Mouse (Mus musculus): Measurements from ENCODE around the gene Rtl10.
"Not testable (repeated sequence)": the region's sequence is repeated elsewhere in the genome, so short reads cannot be mapped to it uniquely, and the experiment has no call there.

Rtl10 gene

GRCm38 (mm10) chr16:18523563-18524245 is 25.0 kb downstream of the Rtl10 start:
- in situ Hi-C loops (cut with MboI; ENCODE audit: low pct_unique_long_range_greater_than_20kb in 1 of 2, low sequenced_read_pairs in 2 of 2, unreplicated experiment in 1 of 2), result no loop called here

GRCm38 (mm10) chr16:18528656-18529055 is 30.0 kb downstream of the Rtl10 start:
- in situ Hi-C loops (cut with MboI; ENCODE audit: low pct_unique_long_range_greater_than_20kb in 1 of 2, low sequenced_read_pairs in 2 of 2, unreplicated experiment in 1 of 2), result no loop called here

GRCm38 (mm10) chr16:18533061-18533460 is 34.4 kb downstream of the Rtl10 start:
- in situ Hi-C loops (cut with MboI; ENCODE audit: low pct_unique_long_range_greater_than_20kb in 1 of 2, low sequenced_read_pairs in 2 of 2, unreplicated experiment in 1 of 2), result not testable (repeated sequence)

GRCm38 (mm10) chr16:18537407-18537990 is 38.8 kb downstream of the Rtl10 start:
- in situ Hi-C loops (cut with MboI; ENCODE audit: low pct_unique_long_range_greater_than_20kb in 1 of 2, low sequenced_read_pairs in 2 of 2, unreplicated experiment in 1 of 2), result no loop called here

- in situ Hi-C loops (cut with MboI; ENCODE audit: low pct_unique_long_range_greater_than_20kb in 1 of 2, low sequenced_read_pairs in 2 of 2, unreplicated experiment in 1 of 2), result no loop called here
Observed at GRCm38 (mm10) chr16:18539281-18539680, 40.6 kb downstream of the Rtl10 start.

- in situ Hi-C loops (cut with MboI; ENCODE audit: low pct_unique_long_range_greater_than_20kb in 1 of 2, low sequenced_read_pairs in 2 of 2, unreplicated experiment in 1 of 2), result no loop called here
Observed at GRCm38 (mm10) chr16:18543151-18543829, 44.6 kb downstream of the Rtl10 start.

- in situ Hi-C loops (cut with MboI; ENCODE audit: low pct_unique_long_range_greater_than_20kb in 1 of 2, low sequenced_read_pairs in 2 of 2, unreplicated experiment in 1 of 2), result no loop called here
Observed at GRCm38 (mm10) chr16:18547891-18548290, 49.2 kb downstream of the Rtl10 start.
